ENCODE assay signal across 13 mouse cellular contexts in the genomic region with DNA sequence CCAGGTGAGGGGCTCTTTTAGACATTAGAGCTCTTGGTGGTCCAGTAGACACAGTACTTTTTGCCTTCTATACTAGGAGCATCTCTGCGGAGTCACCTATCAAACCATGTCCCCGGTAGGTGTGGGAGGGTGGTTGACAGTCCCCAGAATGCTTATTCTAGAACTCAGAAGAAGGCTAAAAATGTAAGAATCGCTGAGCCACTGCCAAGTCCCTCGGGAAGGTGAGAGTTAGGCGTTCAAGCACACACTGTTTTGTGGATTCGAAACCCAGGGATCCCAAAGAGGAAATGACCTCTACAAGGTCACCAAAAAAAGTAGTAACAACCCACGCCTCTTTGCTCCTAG. TPM values are rescaled to one million over a fixed set of nuclear protein-coding genes. Genes with fewer than 3 reads are reported as not detected.
DNase-seq lines count a peak whose midpoint lies in the region; ATAC-seq lines count a peak whose summit lies in the region.
"Had no signal": no experiment of that assay in that cellular context is flagged by ENCODE, and none has a peak within 500 bp of the region (broad histone marks: within the 10 kb centered on the region; RNA-seq: fewer than 3 reads in every experiment).

No protein-coding gene starts in this region.

- DNase-seq in heart, embryonic 10.5 days (ENCODE audit: low spot score), result no peak
- no peak for DNase-seq in heart, adult 9 months (ENCODE audit: low spot score in 2 of 2)
- peak; percentile 9 for DNase-seq in ZHBTc4 (ENCODE audit: low read depth, low spot score)
- peak; percentile 74 to 83 for DNase-seq in left cerebral cortex, postnatal 14 days (ENCODE audit: low spot score in 2 of 2)
- DNase-seq in B cell, adult 2 months, result no peak
- DNase-seq in ovary, postnatal 14 days (ENCODE audit: low spot score), result no peak
- DNase-seq in adrenal gland, adult (ENCODE audit: inconsistent age in 2 of 2, low spot score in 1 of 2), result no peak
- DNase-seq: forebrain, postnatal 0 days; thymus, postnatal 25 days had no signal

- H3K9me3 ChIP-seq in heart, embryonic 10.5 days, result no peaks in the 10 kb centered on the region
- H3K9me3 ChIP-seq: embryonic facial prominence, embryonic 12.5 days; liver, embryonic 12.5 days had no signal

- H3K4me3 ChIP-seq in heart, embryonic 10.5 days, result no peak overlapping the region
- H3K4me3 ChIP-seq: embryonic facial prominence, embryonic 12.5 days; liver, embryonic 12.5 days had no signal

- H3K4me1 ChIP-seq in heart, embryonic 10.5 days, result peaks cover 42% of the 10 kb centered on the region
- H3K4me1 ChIP-seq: embryonic facial prominence, embryonic 12.5 days had no signal

- ATAC-seq in frontal cortex, adult (ENCODE audit: low TSS enrichment), result peak; percentile 51
- ATAC-seq: forebrain, postnatal 0 days; liver, embryonic 12.5 days had no signal

- peak overlapping the region; percentile 73 for H3K27ac ChIP-seq in heart, embryonic 10.5 days
- H3K27ac ChIP-seq: embryonic facial prominence, embryonic 12.5 days; hindbrain, postnatal 0 days; liver, embryonic 12.5 days had no signal

- intact Hi-C loops in left cerebral cortex, postnatal 14 days (cut with DNase I), result loop anchor here (2.0 kb wide), 1 partner anchor 27 kb away; no protein-coding TSS in a partner anchor

- WGBS in heart, embryonic 10.5 days, result 58% methylated on average over 7 of the region's 7 CpGs

- no peaks in the 10 kb centered on the region for H3K27me3 ChIP-seq in heart, embryonic 10.5 days (ENCODE audit: insufficient read depth, poor library complexity, severe bottlenecking)
- H3K27me3 ChIP-seq: embryonic facial prominence, embryonic 12.5 days; liver, embryonic 12.5 days had no signal

- peaks cover 84% of the 10 kb centered on the region for H3K36me3 ChIP-seq in heart, embryonic 10.5 days
- H3K36me3 ChIP-seq: embryonic facial prominence, embryonic 12.5 days had no signal

RNA-seq across cellular contexts. Expression of a gene that starts 48.7 kb away (rescaled TPM):
- 132 and 215 TPM in 2 replicates for polyA plus RNA-seq in heart, embryonic 10.5 days (2016; fragmentation: Nextera tagmentation; extraction: Ambion mirVana)
- total RNA-seq in left cerebral cortex, postnatal 14 days (2021), result 10 to 100 TPM; 23.6 to 25.1 TPM

RNA-seq across cellular contexts. Expression of a gene that starts 51.0 kb away (rescaled TPM):
- 67.1 and 83.5 TPM in 2 replicates for polyA plus RNA-seq in heart, embryonic 10.5 days (2016; fragmentation: Nextera tagmentation; extraction: Ambion mirVana)
- 10 to 100 TPM; 48.8 to 53.2 TPM for total RNA-seq in left cerebral cortex, postnatal 14 days (2021)

RNA-seq across cellular contexts. Expression of a gene that starts 51.1 kb away (rescaled TPM):
- 40.5 and 40.7 TPM in 2 replicates for polyA plus RNA-seq in heart, embryonic 10.5 days (2016; fragmentation: Nextera tagmentation; extraction: Ambion mirVana)
- 10 to 100 TPM; 12.9 to 18.1 TPM for total RNA-seq in left cerebral cortex, postnatal 14 days (2021)

Comparison
In these comparisons a context has a peak if more than half of its experiments do, and no peak if none do; other contexts are left out.
1. DNase-seq: peak in ZHBTc4 (single experiment) and left cerebral cortex, postnatal 14 days (2 of 2); none in heart, embryonic 10.5 days (single experiment), heart, adult 9 months (0 of 2), B cell, adult 2 months (0 of 2), ovary, postnatal 14 days (single experiment) and adrenal gland, adult (0 of 2).